Mouse (Mus musculus) right cerebral cortex, postnatal 10 days (tissue): ENCODE data around the gene Sox18.

Experiments
- DNase-seq, 2 experiments: peaks; one replicate each; pipeline ENCODE4 v3.0.0; 2021; ENCODE audit warnings: low spot score in 2 of 2

The Sox18 gene

GRCm38 (mm10) chr2:181680716-181681117, 9.3 kb upstream of the Sox18 start:
- DNase-seq = peak in 1 of 2 experiments; percentile 52

- DNase-seq = peak; percentile 83 to 84
These were observed 8.7 kb upstream of the Sox18 start, which contains the start of gene Tcea2 for GRCm38 (mm10) chr2:181679951-181680715. Tcea2 (plus strand) TSS chr2:181680310.

- peak; percentile 84 to 88 for DNase-seq
These were observed 7.3 kb upstream of the Sox18 start for GRCm38 (mm10) chr2:181678780-181679179.

GRCm38 (mm10) chr2:181677755-181678098, 6.3 kb upstream of the Sox18 start:
- DNase-seq = peak in 1 of 2 experiments; percentile 30

- peak in 1 of 2 experiments; percentile 27 for DNase-seq
These were observed 5.8 kb upstream of the Sox18 start for GRCm38 (mm10) chr2:181677096-181677754.

GRCm38 (mm10) chr2:181676424-181676823, 5.0 kb upstream of the Sox18 start:
- peak; percentile 31 to 54 for DNase-seq

GRCm38 (mm10) chr2:181675454-181675853, 4.0 kb upstream of the Sox18 start:
- DNase-seq = peak; percentile 70 to 74

GRCm38 (mm10) chr2:181674934-181675333, 3.5 kb upstream of the Sox18 start:
- DNase-seq = no peak

GRCm38 (mm10) chr2:181673501-181673900, 2.1 kb upstream of the Sox18 start:
- no peak for DNase-seq

- DNase-seq = no peak
These were observed 544 bp upstream of the Sox18 start for GRCm38 (mm10) chr2:181671984-181672383.

GRCm38 (mm10) chr2:181670913-181671311, 528 bp downstream of the Sox18 start:
- DNase-seq = peak in 1 of 2 experiments; percentile 37

GRCm38 (mm10) chr2:181670285-181670912, 1.0 kb downstream of the Sox18 start:
- no peak for DNase-seq

- DNase-seq = no peak
These were observed 8.2 kb downstream of the Sox18 start for GRCm38 (mm10) chr2:181663298-181663630.

GRCm38 (mm10) chr2:181662620-181663297, 8.7 kb downstream of the Sox18 start:
- no peak for DNase-seq

GRCm38 (mm10) chr2:181659609-181660055, 11.8 kb downstream of the Sox18 start:
- DNase-seq = peak; percentile 80 to 82

- peak; percentile 56 to 64 for DNase-seq
These were observed 12.4 kb downstream of the Sox18 start for GRCm38 (mm10) chr2:181658930-181659555.

- DNase-seq = no peak
These were observed 12.9 kb downstream of the Sox18 start for GRCm38 (mm10) chr2:181658528-181658927.

- DNase-seq = no peak
These were observed 14.0 kb downstream of the Sox18 start for GRCm38 (mm10) chr2:181657441-181657840.

- DNase-seq = no peak
These were observed 14.7 kb downstream of the Sox18 start, which contains the start of gene Gm29797 for GRCm38 (mm10) chr2:181656734-181657133. Gm29797 (plus strand) TSS chr2:181657034.

- DNase-seq = no peak
These were observed 17.9 kb downstream of the Sox18 start for GRCm38 (mm10) chr2:181653523-181653922.

GRCm38 (mm10) chr2:181653065-181653464, 18.4 kb downstream of the Sox18 start:
- no peak for DNase-seq
